Mouse (Mus musculus): ENCODE results near the gene Arhgef1.
"Not testable (repeated sequence)": the region's sequence is repeated elsewhere in the genome, so short reads cannot be mapped to it uniquely, and the experiment has no call there.

The Arhgef1 gene

GRCm38 (mm10) chr7:24889431-24890220, 13.1 kb upstream of the Arhgef1 start:
- no peak for DNase-seq (ENCODE audit: low read depth in 1 of 2, low spot score in 2 of 2)

DNA sequence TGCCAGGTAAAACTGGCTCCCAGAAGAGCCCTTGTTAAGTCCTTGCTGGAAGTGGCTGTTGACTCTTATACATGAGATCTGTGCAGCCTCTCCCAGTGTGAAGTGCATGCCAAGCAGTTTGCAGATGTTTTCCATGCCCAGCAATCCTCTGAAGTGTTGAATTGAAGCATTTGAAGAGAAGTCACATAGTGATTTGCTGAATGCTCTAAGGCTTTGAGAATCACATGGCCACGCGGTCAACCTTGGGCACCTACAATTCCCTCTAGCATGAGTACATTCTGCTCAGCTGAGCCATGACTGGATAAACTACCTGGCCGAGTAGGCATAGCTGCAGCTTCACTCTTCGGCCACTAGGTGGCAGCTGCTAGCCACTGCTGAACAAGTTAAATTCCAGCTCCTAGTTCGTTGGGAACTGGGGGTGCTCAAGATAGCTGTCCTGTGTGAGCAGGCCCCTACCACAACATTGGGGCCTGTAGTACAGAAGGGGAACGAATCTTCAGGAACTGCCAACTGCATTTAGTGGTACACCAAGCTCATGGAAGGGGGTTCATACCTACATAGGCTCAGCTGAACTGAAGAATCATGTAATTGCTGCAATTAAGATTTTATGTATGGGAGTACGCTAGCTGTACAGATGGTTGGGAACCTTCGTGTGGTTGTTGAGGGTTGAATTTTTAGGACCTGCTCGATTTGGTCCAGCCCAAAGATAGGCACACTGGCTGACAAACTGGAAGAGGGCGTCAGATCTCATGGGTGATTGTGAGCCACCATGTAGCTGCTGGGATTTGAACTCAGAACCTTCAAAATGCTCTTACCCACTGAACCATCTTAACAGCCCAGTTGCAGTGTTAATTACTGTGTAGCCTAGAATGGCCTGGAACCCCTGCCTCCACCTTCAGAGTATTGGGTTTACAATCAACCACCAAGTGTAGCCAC, 12.2 kb upstream of the Arhgef1 start:
- peak in 1 of 2 experiments; percentile 45 for DNase-seq (ENCODE audit: low read depth in 1 of 2, low spot score in 2 of 2)

- DNase-seq (ENCODE audit: low read depth in 1 of 2, low spot score in 2 of 2), result no peak
Measured at GRCm38 (mm10) chr7:24891241-24892124, 11.2 kb upstream of the Arhgef1 start.

- DNase-seq (ENCODE audit: low read depth in 1 of 2, low spot score in 2 of 2), result no peak
Measured at GRCm38 (mm10) chr7:24892125-24892583, 10.6 kb upstream of the Arhgef1 start.

GRCm38 (mm10) chr7:24895749-24896148, 7.0 kb upstream of the Arhgef1 start:
- not testable (repeated sequence) for DNase-seq (ENCODE audit: low read depth in 1 of 2, low spot score in 2 of 2)

DNA sequence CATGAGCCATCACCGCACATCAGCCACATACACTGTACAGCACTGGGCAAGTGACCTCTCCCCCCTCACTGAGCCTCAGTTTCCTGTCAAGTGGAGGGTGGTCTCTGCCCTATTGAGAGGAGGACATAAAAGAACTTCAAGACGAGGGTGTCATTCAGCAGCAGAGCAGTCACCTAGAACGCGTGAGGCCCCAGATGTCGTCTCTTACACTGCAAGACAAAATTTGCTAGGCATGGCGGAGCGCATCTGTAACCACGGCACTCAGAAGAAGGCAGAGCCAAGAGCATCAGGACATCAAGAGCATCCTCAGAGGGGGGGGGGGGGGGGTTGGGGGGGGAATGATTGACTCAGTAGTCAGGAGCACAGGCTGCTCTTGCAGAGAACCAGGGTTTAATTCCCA, 6.4 kb upstream of the Arhgef1 start:
- DNase-seq (ENCODE audit: low read depth in 1 of 2, low spot score in 2 of 2), result no peak

DNA sequence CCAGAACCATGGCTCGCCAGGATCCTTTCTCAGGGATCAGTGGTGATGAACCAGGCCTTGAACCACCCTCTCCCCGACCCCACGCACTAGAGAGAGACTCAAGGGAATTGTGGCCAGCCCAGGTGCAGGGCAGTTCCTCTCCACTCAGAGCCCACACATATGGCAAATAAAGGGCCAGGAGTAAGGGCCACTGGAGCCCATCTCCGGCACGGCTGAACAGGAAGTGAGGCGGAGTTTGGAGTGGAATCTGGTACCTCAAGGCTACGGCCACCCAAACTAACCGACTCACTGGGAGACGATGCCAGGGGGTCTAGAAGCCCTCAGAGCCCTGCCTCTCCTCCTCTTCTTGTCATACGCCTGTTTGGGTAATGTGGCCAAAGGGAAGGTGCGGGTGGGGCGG, 5.5 kb upstream of the Arhgef1 start, which contains the start of gene Cd79a:
TSS of gene Cd79a (plus strand) at position 158 of the 400 bp plus-strand sequence.
- no peak for DNase-seq (ENCODE audit: low read depth in 1 of 2, low spot score in 2 of 2)

DNA sequence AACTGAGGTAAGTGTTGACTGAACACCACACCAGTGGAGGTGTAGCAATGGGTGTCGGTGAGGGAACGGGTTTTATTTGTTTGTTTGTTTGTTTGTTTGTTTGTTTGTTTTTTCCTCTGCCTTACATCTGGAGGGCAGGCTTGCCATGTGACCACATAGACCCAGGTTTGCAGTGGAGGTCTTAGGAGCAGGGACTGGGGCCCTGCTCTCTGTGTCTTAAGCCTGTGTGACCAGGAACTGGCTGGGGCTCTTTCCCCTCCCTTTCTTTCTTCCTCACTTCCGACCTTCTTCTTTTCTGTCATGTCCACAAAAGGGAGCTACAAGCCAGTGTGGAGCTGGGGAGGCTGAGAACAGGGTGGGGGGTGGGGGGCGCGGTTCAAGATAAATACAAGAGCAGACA, 4.8 kb upstream of the Arhgef1 start:
- DNase-seq (ENCODE audit: low read depth in 1 of 2, low spot score in 2 of 2), result no peak

GRCm38 (mm10) chr7:24901114-24901513, 1.6 kb upstream of the Arhgef1 start:
- no peak for DNase-seq (ENCODE audit: low read depth in 1 of 2, low spot score in 2 of 2)

- DNase-seq (ENCODE audit: low read depth in 1 of 2, low spot score in 2 of 2), result no peak
Measured at GRCm38 (mm10) chr7:24901842-24902241, 870 bp upstream of the Arhgef1 start.

DNA sequence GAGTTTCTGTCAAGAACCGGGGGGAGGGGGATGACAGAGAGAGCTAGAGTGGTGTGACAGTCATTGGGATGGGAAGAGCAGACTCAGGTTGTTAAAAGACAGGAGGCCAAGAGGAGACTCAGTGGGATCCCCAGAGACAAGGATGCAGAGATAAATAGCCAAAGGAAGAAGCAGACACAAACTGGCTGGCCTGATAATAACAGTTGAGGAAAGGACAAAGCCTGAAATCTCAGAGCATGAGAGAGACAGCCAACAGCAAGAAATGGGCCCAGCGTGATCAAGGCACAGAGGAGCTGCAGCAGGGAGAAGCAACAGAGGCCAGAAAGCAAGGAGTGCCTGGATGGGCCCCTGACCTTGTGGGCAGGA, 465 bp upstream of the Arhgef1 start:
- no peak for DNase-seq (ENCODE audit: low read depth in 1 of 2, low spot score in 2 of 2)

DNA sequence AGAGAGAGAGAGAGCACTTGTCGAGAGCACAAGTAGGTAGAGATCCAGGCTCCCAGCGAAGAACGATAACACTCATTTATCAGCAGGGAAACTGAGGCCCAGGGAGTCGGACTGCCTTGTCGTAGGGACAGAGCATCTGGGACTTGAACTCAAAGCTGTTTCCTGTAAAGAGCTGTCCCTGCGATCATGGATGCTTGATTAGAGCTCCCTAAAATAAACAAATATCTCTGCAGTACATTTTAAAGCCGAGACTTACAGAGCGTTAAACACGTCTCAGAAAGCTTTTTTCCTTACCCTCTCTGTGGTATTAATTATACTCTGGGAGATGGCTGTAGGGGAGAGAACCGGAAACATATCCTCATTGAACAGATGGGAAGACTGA, 723 bp downstream of the Arhgef1 start:
- DNase-seq (ENCODE audit: low read depth in 1 of 2, low spot score in 2 of 2), result no peak

- peak; percentile 96 to 98 for DNase-seq (ENCODE audit: low read depth in 1 of 2, low spot score in 2 of 2)
Measured at GRCm38 (mm10) chr7:24904070-24904483, 1.4 kb downstream of the Arhgef1 start.

- DNase-seq (ENCODE audit: low read depth in 1 of 2, low spot score in 2 of 2), result peak in 1 of 2 experiments; percentile 51
Measured at GRCm38 (mm10) chr7:24904936-24905335, 2.2 kb downstream of the Arhgef1 start.

GRCm38 (mm10) chr7:24906551-24906950, 3.8 kb downstream of the Arhgef1 start:
- DNase-seq (ENCODE audit: low read depth in 1 of 2, low spot score in 2 of 2), result no peak

DNA sequence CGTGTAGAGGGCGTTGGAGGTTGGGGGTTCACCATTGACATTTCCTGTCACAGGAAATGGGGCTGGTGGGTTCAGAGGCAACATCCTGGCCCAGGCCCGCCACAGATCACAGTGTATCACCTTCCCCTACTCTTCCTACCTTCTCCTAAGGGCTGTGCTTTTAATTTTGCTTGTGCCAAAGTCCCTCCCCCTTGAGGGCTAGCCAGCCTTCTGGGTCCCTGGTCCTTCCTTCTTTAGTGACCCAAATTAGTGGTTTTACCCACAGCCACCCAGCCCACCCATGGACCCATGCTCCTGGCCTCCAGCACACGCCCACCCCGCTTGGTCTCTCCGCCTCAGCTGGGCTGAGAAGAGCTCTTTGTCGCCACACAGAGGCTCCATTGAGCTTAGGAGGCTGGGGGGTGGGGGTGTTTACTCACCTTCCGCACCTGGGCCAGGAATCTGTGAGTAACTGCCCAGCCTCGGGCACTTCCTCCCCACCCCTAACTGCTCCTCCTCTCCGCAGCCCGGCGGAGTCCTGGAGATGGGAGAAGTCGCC, 4.6 kb downstream of the Arhgef1 start:
- no peak for DNase-seq (ENCODE audit: low read depth in 1 of 2, low spot score in 2 of 2)

GRCm38 (mm10) chr7:24912480-24912879, 9.8 kb downstream of the Arhgef1 start:
- DNase-seq (ENCODE audit: low read depth in 1 of 2, low spot score in 2 of 2), result no peak

DNA sequence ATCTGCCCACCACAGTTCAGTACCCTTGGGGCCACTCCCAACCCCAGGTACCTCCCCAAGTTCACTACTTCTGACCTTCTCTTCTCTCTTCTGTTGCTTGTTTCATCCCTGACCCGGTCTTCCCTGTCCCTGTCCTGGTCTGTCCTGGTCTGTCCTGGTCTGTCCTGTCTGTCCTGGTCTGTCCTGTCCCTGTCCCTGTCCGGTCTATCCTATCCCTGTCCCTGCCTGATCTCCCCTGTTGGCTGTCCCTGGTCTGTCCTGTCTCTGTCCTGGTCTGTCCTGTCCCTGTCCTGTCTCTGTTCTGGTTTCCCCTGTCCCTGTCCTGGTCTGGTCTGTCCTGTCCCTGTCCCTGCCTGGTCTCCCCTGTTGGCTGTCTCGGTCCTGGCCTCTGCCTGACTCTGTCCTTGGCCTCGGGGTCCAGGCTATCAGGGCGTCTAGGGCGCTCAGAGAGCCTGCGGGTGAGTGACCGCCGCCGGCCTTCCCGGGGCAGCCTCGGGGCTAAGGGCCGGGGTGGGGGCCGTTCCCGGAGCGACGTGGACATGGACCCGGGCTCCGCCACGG, 16.1 kb downstream of the Arhgef1 start:
- no peak for DNase-seq (ENCODE audit: low read depth in 1 of 2, low spot score in 2 of 2)

DNA sequence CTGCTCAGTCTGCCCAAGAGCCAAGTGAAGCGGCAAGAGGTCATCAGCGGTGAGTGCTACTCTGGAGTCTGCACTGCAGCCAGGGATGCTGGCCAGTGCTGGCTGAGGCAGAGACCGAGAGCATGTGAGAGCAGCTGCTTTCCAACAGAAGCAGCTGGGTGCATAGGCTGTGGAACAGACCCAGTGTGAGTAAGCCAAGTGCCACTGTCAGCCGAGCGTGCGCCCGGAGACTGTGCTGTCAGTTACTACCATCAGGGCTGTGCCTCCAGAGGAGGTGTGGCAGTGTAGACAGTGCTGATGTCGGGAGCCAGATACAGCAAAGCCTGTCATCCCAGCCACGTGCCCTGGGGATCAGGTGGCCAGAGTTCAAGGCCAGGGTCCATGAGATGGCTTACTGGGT, 17.0 kb downstream of the Arhgef1 start:
- DNase-seq (ENCODE audit: low read depth in 1 of 2, low spot score in 2 of 2), result no peak

DNA sequence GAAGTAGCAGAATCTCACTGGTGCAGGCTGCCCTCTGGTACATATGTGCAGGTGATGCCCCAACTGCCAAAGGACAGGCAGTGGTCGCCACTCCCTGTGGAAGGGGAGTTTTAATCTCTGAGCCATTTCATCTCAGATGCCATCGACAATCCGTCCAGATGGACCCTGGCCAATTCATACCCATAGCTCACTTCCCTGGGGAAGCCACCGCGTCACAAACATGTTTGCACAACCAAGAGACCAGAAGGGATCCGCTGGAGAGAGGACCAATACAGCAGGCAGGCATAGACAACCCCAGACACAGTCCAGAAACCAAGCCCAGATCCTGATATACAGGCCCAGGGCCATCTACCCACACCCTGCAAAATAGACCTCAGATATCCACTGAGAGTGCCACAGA, 27.8 kb downstream of the Arhgef1 start:
- no peak for DNase-seq (ENCODE audit: low read depth in 1 of 2, low spot score in 2 of 2)

Measured in monocyte, adult 2 months (primary cell).